Mouse (Mus musculus) liver, embryonic 11.5 days (tissue): ENCODE data around the gene Armh3. TPM values are rescaled to one million over a fixed set of nuclear protein-coding genes. Genes with fewer than 3 reads are reported as not detected.
A peak's percentile ranks its signal among the peaks of the same experiment; 100 is the strongest.

Experiments
- ATAC-seq: fragments of 200-750 bp; cut with Nextera tagmentation; replicated peaks from 2 replicates; pipeline ENCODE4 v1.8.0; 2017; ENCODE audit warnings: moderate number of reproducible peaks, mild to moderate bottlenecking, moderate TSS enrichment, moderate library complexity; ENCODE audit not compliant: low FRiP score
- DNase-seq: peaks from one replicate; pipeline ENCODE4 v3.0.0-alpha.2; 2017; ENCODE audit warnings: low spot score
- H3K27ac ChIP-seq: fragments of 300-500 bp; sonication (generic); 2 replicates; pipeline ENCODE4 v1.5.1; 2014; ENCODE audit warnings: mild to moderate bottlenecking, low read depth, low read length, control low read depth
- H3K27me3 ChIP-seq: fragments of 300-500 bp; sonication (generic); replicated peaks from 2 replicates; pipeline ENCODE4 v1.6.1; 2014; ENCODE audit warnings: low read length, mixed read lengths; ENCODE audit not compliant: control insufficient read depth, insufficient read depth
- H3K36me3 ChIP-seq: fragments of 300-500 bp; sonication (generic); 2 replicates; pipeline ENCODE4 v1.6.1; 2014; ENCODE audit warnings: mild to moderate bottlenecking, low read length, moderate library complexity, mixed read lengths; ENCODE audit not compliant: control insufficient read depth, insufficient read depth
- H3K4me1 ChIP-seq: fragments of 300-500 bp; sonication (generic); replicated peaks from 2 replicates; pipeline ENCODE4 v1.6.1; 2014; ENCODE audit warnings: low read length, mixed read lengths; ENCODE audit not compliant: control insufficient read depth, insufficient read depth
- H3K4me2 ChIP-seq: fragments of 300-500 bp; sonication (generic); 2 replicates; pipeline ENCODE4 v1.6.1; 2014; ENCODE audit warnings: mild to moderate bottlenecking, control low read depth, moderate library complexity
- H3K4me3 ChIP-seq: fragments of 300-500 bp; sonication (generic); 2 replicates; pipeline ENCODE4 v1.5.1; 2014; ENCODE audit warnings: low read depth, low read length, control low read depth
- H3K9ac ChIP-seq: fragments of 300-500 bp; sonication (generic); 2 replicates; pipeline ENCODE4 v1.6.1; 2014; ENCODE audit warnings: low read depth, low read length, control low read depth
- H3K9me3 ChIP-seq: fragments of 300-500 bp; sonication (generic); 2 replicates; pipeline ENCODE4 v1.6.1; 2016; ENCODE audit warnings: low read length, inconsistent platforms, mixed read lengths; ENCODE audit not compliant: control insufficient read depth
- WGBS: fragments of 180-500 bp; shearing (Covaris S2); extraction: QIAGEN DNeasy Blood & Tissue Kit; methylation state at CpG from one replicate; pipeline ENCODE4 v1.1.7; 2014; 5-methylcytosine and 5-hydroxymethylcytosine counted together
- polyA plus RNA-seq: library from polyadenylated mRNA; unstranded; fragments of >200 nt; fragmentation: Nextera tagmentation; extraction: Ambion mirVana; gene quantifications from 2 replicates; pipeline ENCODE4 v1.2.1, GENCODE M21; 2014

The Armh3 gene
- polyA plus RNA-seq, 1 experiment from 2014 or later = 9.2 TPM

GRCm38 (mm10) chr19:45817816-45818490 lies 180.3 kb downstream of the Armh3 start:
- H3K27me3 ChIP-seq = peaks cover 24% of the 10 kb centered on the region
- no peaks in the 10 kb centered on the region for H3K36me3 ChIP-seq
- DNase-seq (no peak), ATAC-seq (no peak)
- no peak overlapping the region for H3K27ac ChIP-seq
- no peak overlapping the region for H3K4me3 ChIP-seq
- H3K9ac ChIP-seq = no peak overlapping the region
- WGBS = 65% methylated on average over 11 of the region's 11 CpGs
- no peaks in the 10 kb centered on the region for H3K9me3 ChIP-seq
- peaks cover 6% of the 10 kb centered on the region for H3K4me1 ChIP-seq
- H3K4me2 ChIP-seq = no peak overlapping the region

GRCm38 (mm10) chr19:45816727-45817126 lies 181.6 kb downstream of the Armh3 start:
- Histone ChIP-seq H3K4me1 (peaks cover 16% of the 10 kb centered on the region), H3K4me3 (no peak overlapping the region), H3K27ac (no peak overlapping the region), H3K27me3 (peaks cover 24% of the 10 kb centered on the region), H3K4me2 (peak overlapping the region; percentile 72), H3K9ac (no peak overlapping the region), H3K36me3 (no peaks in the 10 kb centered on the region), H3K9me3 (no peaks in the 10 kb centered on the region)
- WGBS = 49% methylated on average over 8 of the region's 8 CpGs
- no peak for DNase-seq
- no peak for ATAC-seq

GRCm38 (mm10) chr19:45815831-45816405 lies 182.4 kb downstream of the Armh3 start, which contains the start of gene Kcnip2:
TSS of gene Kcnip2 (minus strand) at chr19:45816061.
- no peak within 1 kb of the TSS for H3K9ac ChIP-seq
- H3K9me3 ChIP-seq = no peaks in the 10 kb centered on the region
- H3K36me3 ChIP-seq = no peaks in the 10 kb centered on the region
- peak within 1 kb of the TSS; percentile 72 for H3K4me2 ChIP-seq
- H3K27ac ChIP-seq = no peak within 1 kb of the TSS
- peaks cover 30% of the 10 kb centered on the region for H3K27me3 ChIP-seq
- ATAC-seq (no peak), DNase-seq (peak; percentile 41)
- peaks cover 16% of the 10 kb centered on the region for H3K4me1 ChIP-seq
- peak within 1 kb of the TSS; percentile 40 for H3K4me3 ChIP-seq
- 2% methylated on average over 26 of the region's 29 CpGs for WGBS

- no peak for DNase-seq
- peaks cover 30% of the 10 kb centered on the region for H3K27me3 ChIP-seq
- peak overlapping the region; percentile 72 for H3K4me2 ChIP-seq
- H3K4me3 ChIP-seq = no peak overlapping the region
- no peak overlapping the region for H3K9ac ChIP-seq
- no peaks in the 10 kb centered on the region for H3K36me3 ChIP-seq
- H3K4me1 ChIP-seq = peaks cover 16% of the 10 kb centered on the region
- no peaks in the 10 kb centered on the region for H3K9me3 ChIP-seq
- H3K27ac ChIP-seq = no peak overlapping the region
- ATAC-seq = no peak
- 62% methylated on average over 10 of the region's 10 CpGs for WGBS
Measured at GRCm38 (mm10) chr19:45815170-45815569, 183.1 kb downstream of the Armh3 start.

GRCm38 (mm10) chr19:45813801-45814200 lies 184.5 kb downstream of the Armh3 start:
- peaks cover 16% of the 10 kb centered on the region for H3K4me1 ChIP-seq
- 10% methylated on average over 12 of the region's 12 CpGs for WGBS
- no peaks in the 10 kb centered on the region for H3K9me3 ChIP-seq
- ATAC-seq (no peak), DNase-seq (peak; percentile 66)
- H3K4me2 ChIP-seq = no peak overlapping the region
- H3K9ac ChIP-seq = no peak overlapping the region
- no peaks in the 10 kb centered on the region for H3K36me3 ChIP-seq
- H3K27me3 ChIP-seq = peaks cover 30% of the 10 kb centered on the region
- no peak overlapping the region for H3K4me3 ChIP-seq
- no peak overlapping the region for H3K27ac ChIP-seq

- Histone ChIP-seq H3K27me3 (peaks cover 30% of the 10 kb centered on the region), H3K27ac (no peak overlapping the region), H3K4me1 (peaks cover 16% of the 10 kb centered on the region), H3K36me3 (no peaks in the 10 kb centered on the region), H3K4me2 (no peak overlapping the region), H3K9me3 (no peaks in the 10 kb centered on the region), H3K9ac (no peak overlapping the region), H3K4me3 (no peak overlapping the region)
- DNase-seq (peak; percentile 78), ATAC-seq (no peak)
- 8% methylated on average over 11 of the region's 11 CpGs for WGBS
Measured at GRCm38 (mm10) chr19:45813263-45813662, 185.0 kb downstream of the Armh3 start.

GRCm38 (mm10) chr19:45812673-45813252 lies 185.5 kb downstream of the Armh3 start:
- Histone ChIP-seq H3K9me3 (no peaks in the 10 kb centered on the region), H3K9ac (no peak overlapping the region), H3K4me2 (peak overlapping the region; percentile 55), H3K4me1 (peaks cover 16% of the 10 kb centered on the region), H3K4me3 (no peak overlapping the region; the same call in 1 of the 2 replicates), H3K36me3 (no peaks in the 10 kb centered on the region), H3K27ac (no peak overlapping the region), H3K27me3 (peaks cover 30% of the 10 kb centered on the region)
- WGBS = 17% methylated on average over 8 of the region's 8 CpGs
- no peak for DNase-seq
- ATAC-seq = no peak

GRCm38 (mm10) chr19:45812115-45812514 lies 186.2 kb downstream of the Armh3 start:
- Histone ChIP-seq H3K4me1 (peaks cover 16% of the 10 kb centered on the region), H3K27me3 (peaks cover 30% of the 10 kb centered on the region), H3K36me3 (no peaks in the 10 kb centered on the region), H3K9me3 (no peaks in the 10 kb centered on the region), H3K27ac (no peak overlapping the region), H3K4me3 (peak overlapping the region; percentile 18), H3K9ac (no peak overlapping the region), H3K4me2 (peak overlapping the region; percentile 55)
- DNase-seq (peak; percentile 69), ATAC-seq (peak; percentile 79)
- WGBS = 2% methylated on average over 16 of the region's 16 CpGs
